Comparison of ENCODE assay signal across 9 mouse cellular contexts in genomic region chr3:27461037-27461436, GRCm38 (mm10).
DNase-seq lines count a peak whose midpoint lies in the region; ATAC-seq and TF ChIP-seq lines count a peak whose summit lies in the region.
"Had no signal": no experiment of that assay in that cellular context is flagged by ENCODE, and none has a peak within 500 bp of the region (broad histone marks: within the 10 kb centered on the region; RNA-seq: fewer than 3 reads in every experiment).

No protein-coding gene starts in this region.

- H3K4me2 ChIP-seq in lung, embryonic 15.5 days: no peak overlapping the region
- H3K4me2 ChIP-seq: heart, embryonic 13.5 days had no signal

- H3K9ac ChIP-seq in ES-Bruce4 (ENCODE audit: low read depth, poor library complexity, severe bottlenecking): no peak overlapping the region
- H3K9ac ChIP-seq in lung, embryonic 15.5 days: no peak overlapping the region
- H3K9ac ChIP-seq: heart, embryonic 13.5 days had no signal

- peak; percentile 60 for TF ChIP-seq CTCF in ES-Bruce4 (IDR thresholded peaks at IDR 0.05; ENCODE audit: low read depth, low read length)
- peak; percentile 49; the same call in 1 of the 2 replicates for TF ChIP-seq CTCF in bone marrow macrophage, adult 2 months (IDR thresholded peaks at IDR 0.05; ENCODE audit: low read depth, low read length)

- no peak for TF ChIP-seq POLR2A in ES-Bruce4 (IDR thresholded peaks at IDR 0.05; ENCODE audit: insufficient read depth, low read length)
- TF ChIP-seq POLR2A in bone marrow macrophage, adult 2 months (IDR thresholded peaks at IDR 0.05; ENCODE audit: borderline replicate concordance, low read depth, low read length): no peak

- H3K4me3 ChIP-seq in ES-Bruce4 (ENCODE audit: low read depth, low read length): no peak overlapping the region
- no peak overlapping the region for H3K4me3 ChIP-seq in bone marrow macrophage, adult 2 months (ENCODE audit: insufficient read depth, low read length)
- H3K4me3 ChIP-seq in lung, embryonic 15.5 days: no peak overlapping the region
- H3K4me3 ChIP-seq: heart, embryonic 13.5 days had no signal

- WGBS in lung, embryonic 15.5 days: 40% methylated on average over 1 of the region's 1 CpGs

- H3K27me3 ChIP-seq in ES-Bruce4 (ENCODE audit: control insufficient read depth, insufficient read depth, low read length, poor library complexity, severe bottlenecking): no peaks in the 10 kb centered on the region
- no peaks in the 10 kb centered on the region for H3K27me3 ChIP-seq in lung, embryonic 15.5 days
- H3K27me3 ChIP-seq: heart, embryonic 13.5 days had no signal

- peaks cover 5% of the 10 kb centered on the region; the same call in 1 of the 2 replicates for H3K9me3 ChIP-seq in ES-Bruce4 (replicated peaks; ENCODE audit: control insufficient read depth, insufficient read depth, low read length, poor library complexity, severe bottlenecking)
- no peaks in the 10 kb centered on the region for H3K9me3 ChIP-seq in lung, embryonic 15.5 days
- H3K9me3 ChIP-seq: heart, embryonic 13.5 days had no signal

- peak; percentile 51 for DNase-seq in fibroblast of lung, adult 2 months (ENCODE audit: low read depth)
- DNase-seq in heart, postnatal 4 days: peak; percentile 89
- peak; percentile 85 for DNase-seq in layer of hippocampus, adult 11-12 months (ENCODE audit: low spot score)
- peak; percentile 39 for DNase-seq in ovary, postnatal 36 days (ENCODE audit: low spot score)
- DNase-seq in thymus, postnatal 14 days: peak; percentile 89

- H3K36me3 ChIP-seq in ES-Bruce4 (ENCODE audit: control insufficient read depth, insufficient read depth, low read length, poor library complexity, severe bottlenecking): no peaks in the 10 kb centered on the region
- peaks cover 90% of the 10 kb centered on the region for H3K36me3 ChIP-seq in lung, embryonic 15.5 days

- no peak for TF ChIP-seq EP300 in ES-Bruce4 (IDR thresholded peaks at IDR 0.05; ENCODE audit: insufficient read depth, low read depth, low read length)

- no peak overlapping the region for H3K27ac ChIP-seq in ES-Bruce4 (ENCODE audit: insufficient read depth, low read length)
- H3K27ac ChIP-seq in bone marrow macrophage, adult 2 months (ENCODE audit: insufficient read depth, low read depth, low read length): no peak overlapping the region
- no peak overlapping the region for H3K27ac ChIP-seq in lung, embryonic 15.5 days
- H3K27ac ChIP-seq: heart, embryonic 13.5 days had no signal

- H3K4me1 ChIP-seq in ES-Bruce4 (ENCODE audit: control insufficient read depth, insufficient read depth, low read length): no peaks in the 10 kb centered on the region
- peaks cover 7% of the 10 kb centered on the region; the same call in 1 of the 2 replicates for H3K4me1 ChIP-seq in bone marrow macrophage, adult 2 months (ENCODE audit: control insufficient read depth, insufficient read depth, low read length)
- no peaks in the 10 kb centered on the region for H3K4me1 ChIP-seq in lung, embryonic 15.5 days

- peak; percentile 21; the same call in 1 of the 2 replicates for ATAC-seq in lung, embryonic 15.5 days (ENCODE audit: borderline replicate concordance, extremely low read depth, low FRiP score, low TSS enrichment)

Comparison
In these comparisons a context has a peak if more than half of its experiments do, and no peak if none do; other contexts are left out.
1. DNase-seq: peak in every context shown above with its lines; median percentile 89 in heart, postnatal 4 days; 89 in thymus, postnatal 14 days; 85 in layer of hippocampus, adult 11-12 months; 51 in fibroblast of lung, adult 2 months; 39 in ovary, postnatal 36 days.